Mouse (Mus musculus) kidney, postnatal 4 days (tissue): ENCODE results near the gene Ggn.
A peak's percentile ranks its signal among the peaks of the same experiment; 100 is the strongest.
"Not testable (repeated sequence)": the region's sequence is repeated elsewhere in the genome, so short reads cannot be mapped to it uniquely, and the experiment has no call there.

Source experiments
- DNase-seq, 2 experiments: peaks; one replicate each; pipeline ENCODE4 v3.0.0; 2021; ENCODE audit warnings: mixed read lengths in 2 of 2

Ggn gene

GRCm38 (mm10) chr7:29170066-29170754 is at the start of gene Ggn, which contains the start of gene Spred3:
TSS of gene Ggn (plus strand) at chr7:29170210.
TSS of gene Spred3 (minus strand) at chr7:29170411.
- DNase-seq, result peak; percentile 89 to 93

- DNase-seq, result no peak
These were observed 47.2 kb upstream of the Ggn start for GRCm38 (mm10) chr7:29122821-29123220.

- no peak for DNase-seq
These were observed 46.3 kb upstream of the Ggn start for GRCm38 (mm10) chr7:29123531-29124358.

- DNase-seq, result peak; percentile 75 to 84
These were observed 45.0 kb upstream of the Ggn start, which contains the start of gene Ryr1 for GRCm38 (mm10) chr7:29124970-29125369. TSS of gene Ryr1 (minus strand) at chr7:29125179.

- peak; percentile 67 to 77 for DNase-seq
These were observed 43.7 kb upstream of the Ggn start for GRCm38 (mm10) chr7:29126173-29126915.

- peak; percentile 31 to 49 for DNase-seq
These were observed 41.3 kb upstream of the Ggn start for GRCm38 (mm10) chr7:29128725-29129124.

GRCm38 (mm10) chr7:29134230-29134629 is 35.8 kb upstream of the Ggn start:
- no peak for DNase-seq

GRCm38 (mm10) chr7:29134693-29135386 is 35.2 kb upstream of the Ggn start, which contains the start of gene Rasgrp4:
TSS of gene Rasgrp4 (plus strand) at chr7:29134851.
- DNase-seq, result peak; percentile 51 to 69

GRCm38 (mm10) chr7:29137429-29137828 is 32.6 kb upstream of the Ggn start:
- peak in 1 of 2 experiments; percentile 35 for DNase-seq

GRCm38 (mm10) chr7:29139237-29139636 is 30.8 kb upstream of the Ggn start:
- DNase-seq, result not testable (repeated sequence)

GRCm38 (mm10) chr7:29141416-29141815 is 28.6 kb upstream of the Ggn start:
- no peak for DNase-seq

- DNase-seq, result no peak
These were observed 26.0 kb upstream of the Ggn start for GRCm38 (mm10) chr7:29144006-29144405.

- DNase-seq, result no peak
These were observed 23.2 kb upstream of the Ggn start for GRCm38 (mm10) chr7:29146625-29147367.

GRCm38 (mm10) chr7:29148771-29149170 is 21.2 kb upstream of the Ggn start:
- DNase-seq, result no peak

GRCm38 (mm10) chr7:29151486-29151885 is 18.5 kb upstream of the Ggn start:
- no peak for DNase-seq

GRCm38 (mm10) chr7:29154018-29154720 is 15.8 kb upstream of the Ggn start:
- DNase-seq, result no peak

- DNase-seq, result peak; percentile 92 to 95
These were observed 14.7 kb upstream of the Ggn start for GRCm38 (mm10) chr7:29155196-29155837.

GRCm38 (mm10) chr7:29155838-29156782 is 13.9 kb upstream of the Ggn start, which contains the start of gene Fam98c:
TSS of gene Fam98c (minus strand) at chr7:29156234.
- DNase-seq, result peak; percentile 87 to 93

GRCm38 (mm10) chr7:29158264-29158663 is 11.7 kb upstream of the Ggn start:
- no peak for DNase-seq
